Mouse (Mus musculus) forebrain, embryonic 15.5 days (tissue): ENCODE data around the gene Kdm2a. TPM values are rescaled to one million over a fixed set of nuclear protein-coding genes. Genes with fewer than 3 reads are reported as not detected.

Source experiments
- polyA plus RNA-seq: library from polyadenylated mRNA; unstranded; fragments of >200 nt; fragmentation: Nextera tagmentation; extraction: Ambion mirVana; gene quantifications from 2 replicates; pipeline ENCODE4 v1.2.1, GENCODE M21; 2015

The Kdm2a gene
- polyA plus RNA-seq, 1 experiment from 2014 or later = 40.3 TPM

Other genes starting within 250 kb of the Kdm2a start
- 144 and 145 TPM in 2 replicates for gene Coro1b, start 249.7 kb downstream of the Kdm2a start, polyA plus RNA-seq
- gene Ptprcap, start 244.7 kb downstream of the Kdm2a start, polyA plus RNA-seq = 0.59 and 1.1 TPM in 2 replicates
- gene Rps6kb2, start 234.9 kb downstream of the Kdm2a start, polyA plus RNA-seq = 54.1 and 54.6 TPM in 2 replicates
- gene Carns1, start 222.8 kb downstream of the Kdm2a start, polyA plus RNA-seq = 3.4 and 4.2 TPM in 2 replicates
- 0.70 and 0.86 TPM in 2 replicates for gene Tbc1d10c, start 207.0 kb downstream of the Kdm2a start, polyA plus RNA-seq
- gene Ppp1ca, start 206.2 kb downstream of the Kdm2a start, polyA plus RNA-seq = 560 and 578 TPM in 2 replicates
- gene Rad9a, start 196.6 kb downstream of the Kdm2a start, polyA plus RNA-seq = 22.6 and 25.2 TPM in 2 replicates
- gene Clcf1, start 184.0 kb downstream of the Kdm2a start, polyA plus RNA-seq = 0.39 and 0.43 TPM in 2 replicates
- not detected in 2 replicates for gene AC109138.7, start 183.9 kb downstream of the Kdm2a start, polyA plus RNA-seq
- gene Pold4, start 166.4 kb downstream of the Kdm2a start, polyA plus RNA-seq = 17.2 and 18.1 TPM in 2 replicates
- gene Ssh3, start 129.1 kb downstream of the Kdm2a start, polyA plus RNA-seq = 5.2 and 6.7 TPM in 2 replicates
- gene Ankrd13d, start 115.1 kb downstream of the Kdm2a start, polyA plus RNA-seq = 25.1 and 26.2 TPM in 2 replicates
- 20.5 and 24.9 TPM in 2 replicates for gene Grk2, start 92.1 kb downstream of the Kdm2a start, polyA plus RNA-seq
- 5.1 and 5.6 TPM in 2 replicates for gene Rhod, start 41.1 kb upstream of the Kdm2a start, polyA plus RNA-seq
- gene Syt12, start 79.2 kb upstream of the Kdm2a start, polyA plus RNA-seq = 1.5 and 1.8 TPM in 2 replicates
- not detected in 2 replicates for gene 2010003K11Rik, start 100.3 kb upstream of the Kdm2a start, polyA plus RNA-seq
- gene Pcx, start 112.2 kb upstream of the Kdm2a start, polyA plus RNA-seq = 26.8 and 28.4 TPM in 2 replicates
- gene Lrfn4, start 217.4 kb upstream of the Kdm2a start, polyA plus RNA-seq = 10.9 and 11.7 TPM in 2 replicates
- 53.8 and 56.5 TPM in 2 replicates for gene Rce1, start 227.4 kb upstream of the Kdm2a start, polyA plus RNA-seq